In genomic region chr17:15490542-15490941, GRCm38 (mm10) we compare ENCODE assay signal across 25 mouse cellular contexts. TPM values are rescaled to one million over a fixed set of nuclear protein-coding genes. Genes with fewer than 3 reads are reported as not detected.
DNase-seq lines count a peak whose midpoint lies in the region; ATAC-seq and TF ChIP-seq lines count a peak whose summit lies in the region.
"Had no signal": no experiment of that assay in that cellular context is flagged by ENCODE, and none has a peak within 500 bp of the region (broad histone marks: within the 10 kb centered on the region; RNA-seq: fewer than 3 reads in every experiment).

No protein-coding gene starts in this region.

- peaks cover 47 to 61% of the 10 kb centered on the region in 2 experiments for H3K36me3 ChIP-seq in CH12.LX (replicated peaks in 1 of 2; ENCODE audit: control insufficient read depth in 1 of 2, insufficient read depth in 1 of 2, low read length in 1 of 2)
- peaks cover 72% of the 10 kb centered on the region for H3K36me3 ChIP-seq in midbrain, embryonic 10.5 days
- H3K36me3 ChIP-seq in hindbrain, embryonic 13.5 days, result peaks cover 56% of the 10 kb centered on the region

- in situ Hi-C loops in CH12.LX (cut with MboI; ENCODE audit: low pct_ligation_motif_present, low pct_unique_long_range_greater_than_20kb, low sequenced_read_pairs), result no loop called here

- H3K4me3 ChIP-seq in CH12.LX (replicated peaks in 1 of 3; ENCODE audit: low read depth in 2 of 3, low read length in 2 of 3, poor library complexity in 1 of 3), result no peak overlapping the region
- no peak overlapping the region for H3K4me3 ChIP-seq in midbrain, embryonic 10.5 days
- no peak overlapping the region for H3K4me3 ChIP-seq in hindbrain, embryonic 13.5 days
- H3K4me3 ChIP-seq: embryonic facial prominence, embryonic 10.5 days; embryonic facial prominence, embryonic 12.5 days; forebrain, embryonic 12.5 days had no signal

- H3K79me2 ChIP-seq in CH12.LX (replicated peaks; ENCODE audit: control insufficient read depth, extremely low read depth, insufficient read depth, poor library complexity, severe bottlenecking), result peaks cover 42% of the 10 kb centered on the region

- H3K27ac ChIP-seq in CH12.LX (ENCODE audit: insufficient read depth, low read depth), result peak overlapping the region; percentile 32; the same call in 1 of the 2 replicates
- H3K27ac ChIP-seq in midbrain, embryonic 10.5 days (replicated peaks), result no peak overlapping the region
- H3K27ac ChIP-seq in hindbrain, embryonic 13.5 days, result no peak overlapping the region
- H3K27ac ChIP-seq: embryonic facial prominence, embryonic 10.5 days; embryonic facial prominence, embryonic 12.5 days; forebrain, embryonic 12.5 days had no signal

- H3K4me1 ChIP-seq in CH12.LX (ENCODE audit: control insufficient read depth in 1 of 2, insufficient read depth in 2 of 2), result peaks cover 2 to 20% of the 10 kb centered on the region in 2 experiments; a peak in 3 of 4 replicates
- H3K4me1 ChIP-seq in midbrain, embryonic 10.5 days, result no peaks in the 10 kb centered on the region
- H3K4me1 ChIP-seq in hindbrain, embryonic 13.5 days (replicated peaks), result peaks cover 6% of the 10 kb centered on the region
- H3K4me1 ChIP-seq: embryonic facial prominence, embryonic 10.5 days; embryonic facial prominence, embryonic 12.5 days; forebrain, embryonic 12.5 days had no signal

- intact Hi-C loops in heart, postnatal 14 days (cut with DNase I), result no loop called here

- no peak overlapping the region for H3K4me2 ChIP-seq in CH12.LX (ENCODE audit: insufficient read depth, low read depth, poor library complexity, severe bottlenecking)
- H3K4me2 ChIP-seq in hindbrain, embryonic 13.5 days, result no peak overlapping the region
- H3K4me2 ChIP-seq: embryonic facial prominence, embryonic 12.5 days; forebrain, embryonic 12.5 days had no signal

- DNase-seq in heart, adult 11 months, result peak; percentile 57
- DNase-seq in heart, postnatal 14 days, result no peak
- DNase-seq in 416B (ENCODE audit: low read depth) (peak; percentile 18), CH12.LX (ENCODE audit: extremely low read depth) (no peak), MN1 (ENCODE audit: low spot score) (peak; percentile 65)
- no peak for DNase-seq in kidney, postnatal 10 days
- no peak for DNase-seq in midbrain, embryonic 10.5 days (ENCODE audit: low spot score)
- DNase-seq: adrenal gland, adult 8-10 months; adrenal gland, postnatal 14 days; adrenal gland, postnatal 36 days; B cell, adult 2 months; cerebellum, adult 11-12 months; cerebellum, adult 2 months; cerebellum, adult 9-10 months; cerebellum, postnatal 10 days; cerebellum, postnatal 25 days had no signal

- no peak for TF ChIP-seq EP300 in CH12.LX (IDR thresholded peaks at IDR 0.05; ENCODE audit: low read length)

- no peak for TF ChIP-seq CTCF in CH12.LX (conservative IDR thresholded peaks at IDR 0.05 in 1 of 2, IDR thresholded peaks at IDR 0.05 in 1 of 2; ENCODE audit: low read depth in 2 of 2, low read length in 2 of 2)

- no peaks in the 10 kb centered on the region for H3K9me3 ChIP-seq in CH12.LX (replicated peaks; ENCODE audit: low read length)
- H3K9me3 ChIP-seq in midbrain, embryonic 10.5 days (replicated peaks), result no peaks in the 10 kb centered on the region
- H3K9me3 ChIP-seq in hindbrain, embryonic 13.5 days, result no peaks in the 10 kb centered on the region
- H3K9me3 ChIP-seq: embryonic facial prominence, embryonic 10.5 days; embryonic facial prominence, embryonic 12.5 days; forebrain, embryonic 12.5 days had no signal

- TF ChIP-seq RAD21 in CH12.LX (IDR thresholded peaks at IDR 0.05; ENCODE audit: low read depth, low read length), result no peak

- no peak for ATAC-seq in hindbrain, embryonic 13.5 days (ENCODE audit: low FRiP score)
- ATAC-seq: activated CD4-positive, CD25-positive, alpha-beta regulatory T cell, adult 4 months; CD4-positive, CD25-positive, alpha-beta regulatory T cell, adult 4 months; forebrain, embryonic 14.5 days; forebrain, embryonic 16.5 days; Patski had no signal

- WGBS in midbrain, embryonic 10.5 days, result 92% methylated on average over 7 of the region's 7 CpGs
- 92% methylated on average over 7 of the region's 7 CpGs for WGBS in hindbrain, embryonic 13.5 days

- no peaks in the 10 kb centered on the region for H3K27me3 ChIP-seq in CH12.LX (replicated peaks)
- no peaks in the 10 kb centered on the region for H3K27me3 ChIP-seq in midbrain, embryonic 10.5 days (ENCODE audit: low read depth, poor library complexity, severe bottlenecking)
- H3K27me3 ChIP-seq in hindbrain, embryonic 13.5 days, result no peaks in the 10 kb centered on the region
- H3K27me3 ChIP-seq: embryonic facial prominence, embryonic 12.5 days; forebrain, embryonic 12.5 days; Patski had no signal

- H3K9ac ChIP-seq in CH12.LX (ENCODE audit: insufficient read depth, low read depth), result no peak overlapping the region
- H3K9ac ChIP-seq in hindbrain, embryonic 13.5 days, result no peak overlapping the region
- H3K9ac ChIP-seq: embryonic facial prominence, embryonic 12.5 days; forebrain, embryonic 12.5 days had no signal

- TF ChIP-seq POLR2A in CH12.LX (IDR thresholded peaks at IDR 0.05; ENCODE audit: low read depth, low read length), result no peak

- dilution Hi-C loops in CH12.LX (cut with MboI; ENCODE audit: extremely low pct_ligation_motif_present, extremely low pct_unique_long_range_greater_than_20kb, low sequenced_read_pairs), result no loop called here

TF ChIP-seq in CH12.LX, 34 proteins besides CTCF, POLR2A, EP300 and RAD21:
- TF ChIP-seq IRF4 (IDR thresholded peaks at IDR 0.05; ENCODE audit: low read depth, low read length), result no peak
- TF ChIP-seq MYC (IDR thresholded peaks at IDR 0.05; ENCODE audit: low read depth, low read length), result no peak
- TF ChIP-seq MAX (IDR thresholded peaks at IDR 0.05; ENCODE audit: low read length), result no peak
- no peak for TF ChIP-seq NELFE (IDR thresholded peaks at IDR 0.05; ENCODE audit: low read depth, low read length)
- TF ChIP-seq CHD1 (IDR thresholded peaks at IDR 0.05; ENCODE audit: low read depth, low read length), result no peak
- no peak for TF ChIP-seq SMC3 (IDR thresholded peaks at IDR 0.05; ENCODE audit: low read depth, low read length)
TF ChIP-seq in CH12.LX: peak in this region for 0.

RNA-seq across cellular contexts. Expression of gene Psmb1, which starts 9.0 kb away (rescaled TPM):
- total RNA-seq in heart, postnatal 14 days (2021), result 100 to 1,000 TPM; 120 to 125 TPM
- total RNA-seq in CH12.LX (2012; rRNA removed) (212 and 219 TPM in 2 replicates), CH12.LX (2014; rRNA removed) (416 and 466 TPM in 2 replicates)
- 186 and 187 TPM in 2 replicates for polyA plus RNA-seq in CH12.LX (2012; ENCODE audit: insufficient read length, low read depth)
- polyA plus RNA-seq in midbrain, embryonic 10.5 days (2016; fragmentation: Nextera tagmentation; extraction: Ambion mirVana), result 279 and 297 TPM in 2 replicates
- 264 and 265 TPM in 2 replicates for polyA plus RNA-seq in hindbrain, embryonic 13.5 days (2015; fragmentation: Nextera tagmentation; extraction: Ambion mirVana)

RNA-seq across cellular contexts. Expression of gene Tbp, which starts 9.1 kb away (rescaled TPM):
- 10 to 100 TPM; 12.3 to 14.5 TPM for total RNA-seq in heart, postnatal 14 days (2021)
- total RNA-seq in CH12.LX (2012; rRNA removed) (26.5 and 31.4 TPM in 2 replicates), CH12.LX (2014; rRNA removed) (71.4 and 71.7 TPM in 2 replicates)
- polyA plus RNA-seq in CH12.LX (2012; ENCODE audit: insufficient read length, low read depth), result 43.0 and 52.8 TPM in 2 replicates
- polyA plus RNA-seq in midbrain, embryonic 10.5 days (2016; fragmentation: Nextera tagmentation; extraction: Ambion mirVana), result 67.7 and 71.9 TPM in 2 replicates
- polyA plus RNA-seq in hindbrain, embryonic 13.5 days (2015; fragmentation: Nextera tagmentation; extraction: Ambion mirVana), result 57.3 and 62.7 TPM in 2 replicates

RNA-seq across cellular contexts. Expression of gene Pdcd2, which starts 36.6 kb away (rescaled TPM):
- 10 to 100 TPM; 12.1 to 14.6 TPM for total RNA-seq in heart, postnatal 14 days (2021)
- 78.2 and 87.5 TPM in 2 replicates for total RNA-seq in CH12.LX (2012; rRNA removed)
- total RNA-seq in CH12.LX (2014; rRNA removed), result 106 and 115 TPM in 2 replicates
- 82.7 and 98.6 TPM in 2 replicates for polyA plus RNA-seq in CH12.LX (2012; ENCODE audit: insufficient read length, low read depth)
- polyA plus RNA-seq in midbrain, embryonic 10.5 days (2016; fragmentation: Nextera tagmentation; extraction: Ambion mirVana), result 47.1 and 52.9 TPM in 2 replicates
- 70.9 and 76.3 TPM in 2 replicates for polyA plus RNA-seq in hindbrain, embryonic 13.5 days (2015; fragmentation: Nextera tagmentation; extraction: Ambion mirVana)

Comparison
In these comparisons a context has a peak if more than half of its experiments do, and no peak if none do; other contexts are left out.
1. DNase-seq: peak in heart, adult 11 months (single experiment), 416B (single experiment) and MN1 (single experiment); none in heart, postnatal 14 days (0 of 2), CH12.LX (single experiment), kidney, postnatal 10 days (single experiment) and midbrain, embryonic 10.5 days (single experiment).